9 mouse cellular contexts compared by ENCODE assay signal in the genomic region with DNA sequence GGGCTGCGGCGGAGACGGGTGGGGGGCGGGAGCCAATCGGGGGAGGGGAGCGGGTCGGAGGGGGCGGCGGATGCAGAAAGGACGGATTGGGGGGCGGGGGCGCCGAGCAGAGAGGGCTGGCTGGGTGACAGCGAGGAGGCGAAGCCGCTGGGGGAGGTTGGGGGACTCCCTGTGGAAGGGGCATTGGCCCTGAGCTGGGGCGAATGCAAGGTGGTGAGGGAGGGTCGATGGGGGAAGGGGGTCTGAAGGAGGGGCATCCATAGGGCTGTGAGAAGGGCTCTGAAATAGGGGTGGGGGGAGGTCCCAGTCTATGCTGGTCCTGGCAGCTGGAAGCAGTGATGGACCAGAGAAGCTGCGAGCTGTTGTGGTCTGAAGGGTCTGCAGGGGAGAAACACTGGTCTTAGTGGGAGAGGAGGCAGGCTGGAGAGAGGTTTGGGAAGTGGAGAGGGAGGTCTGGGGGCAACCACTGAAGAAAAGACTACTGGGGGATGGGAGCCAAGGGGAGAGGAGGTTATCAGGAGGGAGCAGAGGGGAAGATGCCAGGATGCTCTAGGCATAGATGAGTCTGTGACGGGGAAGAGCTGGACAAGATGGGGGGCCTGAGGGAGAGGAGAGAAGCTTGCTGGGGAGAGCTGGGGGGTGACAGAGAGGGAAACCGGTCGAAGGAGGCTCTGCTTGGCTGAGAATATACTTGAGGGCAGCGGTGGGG. TPM values are rescaled to one million over a fixed set of nuclear protein-coding genes. Genes with fewer than 3 reads are reported as not detected.
DNase-seq lines count a peak whose midpoint lies in the region; ATAC-seq and TF ChIP-seq lines count a peak whose summit lies in the region.
"Had no signal": no experiment of that assay in that cellular context is flagged by ENCODE, and none has a peak within 500 bp of the region (broad histone marks: within the 10 kb centered on the region; RNA-seq: fewer than 3 reads in every experiment).

No protein-coding gene starts in this region.

- H3K4me2 ChIP-seq in liver, embryonic 13.5 days = peak overlapping the region; percentile 74; the same call in 1 of the 2 replicates
- peak overlapping the region; percentile 71 for H3K4me2 ChIP-seq in hindbrain, embryonic 14.5 days (replicated peaks)
- H3K4me2 ChIP-seq in midbrain, postnatal 0 days (ENCODE audit: low read depth, low read length, poor library complexity, severe bottlenecking) = peak overlapping the region; percentile 91

- peak; percentile 47 for DNase-seq in cerebellum, adult 2 months
- DNase-seq in cerebellum, postnatal 4 days (ENCODE audit: low spot score in 2 of 2) = no peak
- no peak for DNase-seq in liver, embryonic 13.5 days
- DNase-seq in liver (no peak), adipocyte (ENCODE audit: low spot score) (no peak)
- DNase-seq in hindbrain, embryonic 14.5 days (ENCODE audit: low spot score) = no peak
- DNase-seq in midbrain, postnatal 0 days (ENCODE audit: low spot score) = no peak
- DNase-seq in urinary bladder, postnatal 14 days (ENCODE audit: low spot score) = no peak

- WGBS in cerebellum, adult 2 months = 2% methylated on average over 18 of the region's 23 CpGs
- WGBS in liver, embryonic 13.5 days (ENCODE audit: insufficient replicate concordance) = 10% methylated on average over 23 of the region's 23 CpGs
- WGBS in hindbrain, embryonic 14.5 days = 1% methylated on average over 17 of the region's 23 CpGs
- WGBS in midbrain, postnatal 0 days = 2% methylated on average over 14 of the region's 23 CpGs

- H3K9me3 ChIP-seq in liver, embryonic 13.5 days (replicated peaks) = no peaks in the 10 kb centered on the region
- H3K9me3 ChIP-seq in hindbrain, embryonic 14.5 days (ENCODE audit: control insufficient read depth, low read length) = no peaks in the 10 kb centered on the region
- no peaks in the 10 kb centered on the region for H3K9me3 ChIP-seq in midbrain, postnatal 0 days (ENCODE audit: low read length)
- H3K9me3 ChIP-seq: megakaryocyte, embryonic 14.5 days had no signal

- H3K27me3 ChIP-seq in cerebellum, adult 2 months (ENCODE audit: control insufficient read depth, insufficient read depth, low read length) = no peaks in the 10 kb centered on the region
- peaks cover 71% of the 10 kb centered on the region for H3K27me3 ChIP-seq in liver, embryonic 13.5 days
- no peaks in the 10 kb centered on the region for H3K27me3 ChIP-seq in hindbrain, embryonic 14.5 days (ENCODE audit: control insufficient read depth, insufficient read depth, low read length)
- H3K27me3 ChIP-seq in midbrain, postnatal 0 days (ENCODE audit: insufficient read depth, low read length) = no peaks in the 10 kb centered on the region

- H3K9ac ChIP-seq in liver, embryonic 13.5 days = no peak overlapping the region
- H3K9ac ChIP-seq in hindbrain, embryonic 14.5 days = peak overlapping the region; percentile 80
- H3K9ac ChIP-seq in midbrain, postnatal 0 days (replicated peaks; ENCODE audit: low read length, poor library complexity, severe bottlenecking) = peak overlapping the region; percentile 88

- H3K4me1 ChIP-seq in cerebellum, adult 2 months (ENCODE audit: control insufficient read depth, insufficient read depth, low read length) = peaks cover 34% of the 10 kb centered on the region
- peaks cover 29% of the 10 kb centered on the region for H3K4me1 ChIP-seq in liver, embryonic 13.5 days (replicated peaks)
- peaks cover 76% of the 10 kb centered on the region for H3K4me1 ChIP-seq in hindbrain, embryonic 14.5 days (replicated peaks; ENCODE audit: control insufficient read depth, insufficient read depth, low read length)
- H3K4me1 ChIP-seq in midbrain, postnatal 0 days (ENCODE audit: insufficient read depth, low read length) = peaks cover 48% of the 10 kb centered on the region

- H3K27ac ChIP-seq in cerebellum, adult 2 months (ENCODE audit: insufficient read depth, low read length) = peak overlapping the region; percentile 6
- H3K27ac ChIP-seq in liver, embryonic 13.5 days = no peak overlapping the region
- peak overlapping the region; percentile 93 for H3K27ac ChIP-seq in hindbrain, embryonic 14.5 days
- peak overlapping the region; percentile 93 for H3K27ac ChIP-seq in midbrain, postnatal 0 days (ENCODE audit: low read depth, low read length)

- no peak for TF ChIP-seq POLR2A in cerebellum, adult 2 months (IDR thresholded peaks at IDR 0.05; ENCODE audit: borderline replicate concordance, insufficient read depth, low read length)

- H3K36me3 ChIP-seq in liver, embryonic 13.5 days = no peaks in the 10 kb centered on the region
- no peaks in the 10 kb centered on the region for H3K36me3 ChIP-seq in hindbrain, embryonic 14.5 days (replicated peaks; ENCODE audit: control insufficient read depth, insufficient read depth)
- 0 out of 2 replicates have a peak, but pooled peaks cover 1% of the 10 kb centered on the region for H3K36me3 ChIP-seq in midbrain, postnatal 0 days (ENCODE audit: insufficient read depth, low read length)

- ATAC-seq in liver, embryonic 13.5 days (ENCODE audit: low read depth) = no peak
- ATAC-seq in hindbrain, embryonic 14.5 days (ENCODE audit: low FRiP score) = no peak
- ATAC-seq in midbrain, postnatal 0 days (ENCODE audit: low FRiP score) = peak; percentile 36; the same call in 1 of the 2 replicates

- TF ChIP-seq CTCF in cerebellum, adult 2 months (IDR thresholded peaks at IDR 0.05; ENCODE audit: borderline replicate concordance, insufficient read depth, low read depth, low read length) = no peak
- no peak for TF ChIP-seq CTCF in midbrain, postnatal 0 days (IDR thresholded peaks at IDR 0.05)

- H3K4me3 ChIP-seq in cerebellum, adult 2 months (replicated peaks; ENCODE audit: insufficient read depth, low read depth, low read length) = peak overlapping the region; percentile 74
- no peak overlapping the region for H3K4me3 ChIP-seq in liver, embryonic 13.5 days (replicated peaks)
- H3K4me3 ChIP-seq in hindbrain, embryonic 14.5 days (replicated peaks; ENCODE audit: low read length) = peak overlapping the region; percentile 47
- H3K4me3 ChIP-seq in midbrain, postnatal 0 days (ENCODE audit: low read depth, low read length) = peak overlapping the region; percentile 61

RNA-seq across cellular contexts. Expression of a gene that starts 0.6 kb away (rescaled TPM):
- polyA plus RNA-seq in cerebellum, adult 2 months (2012; rRNA removed) = 420 and 504 TPM in 2 replicates
- 0.48 and 0.54 TPM in 2 replicates for polyA plus RNA-seq in liver, embryonic 13.5 days (2015; fragmentation: Nextera tagmentation; extraction: Ambion mirVana)
- polyA plus RNA-seq in hindbrain, embryonic 14.5 days (2014; fragmentation: Nextera tagmentation; extraction: Ambion mirVana) = 60.6 and 66.4 TPM in 2 replicates
- total RNA-seq in midbrain, postnatal 0 days (2014; rRNA removed) = 382 and 409 TPM in 2 replicates
- polyA plus RNA-seq in midbrain, postnatal 0 days (2015; fragmentation: Nextera tagmentation; extraction: Ambion mirVana) = 74.3 and 75.7 TPM in 2 replicates

RNA-seq across cellular contexts. Expression of a gene that starts 20.0 kb away (rescaled TPM):
- polyA plus RNA-seq in cerebellum, adult 2 months (2012; rRNA removed) = 78.5 and 90.1 TPM in 2 replicates
- 77.2 and 85.3 TPM in 2 replicates for polyA plus RNA-seq in liver, embryonic 13.5 days (2015; fragmentation: Nextera tagmentation; extraction: Ambion mirVana)
- polyA plus RNA-seq in hindbrain, embryonic 14.5 days (2014; fragmentation: Nextera tagmentation; extraction: Ambion mirVana) = 89.2 and 111 TPM in 2 replicates
- total RNA-seq in midbrain, postnatal 0 days (2014; rRNA removed) = 250 and 291 TPM in 2 replicates
- polyA plus RNA-seq in midbrain, postnatal 0 days (2015; fragmentation: Nextera tagmentation; extraction: Ambion mirVana) = 232 and 264 TPM in 2 replicates

RNA-seq across cellular contexts. Expression of a gene that starts 34.9 kb away (rescaled TPM):
- polyA plus RNA-seq in cerebellum, adult 2 months (2012; rRNA removed) = 90.1 and 101 TPM in 2 replicates
- 2.7 and 2.9 TPM in 2 replicates for polyA plus RNA-seq in liver, embryonic 13.5 days (2015; fragmentation: Nextera tagmentation; extraction: Ambion mirVana)
- polyA plus RNA-seq in hindbrain, embryonic 14.5 days (2014; fragmentation: Nextera tagmentation; extraction: Ambion mirVana) = 6.2 and 6.8 TPM in 2 replicates
- total RNA-seq in midbrain, postnatal 0 days (2014; rRNA removed) = 16.4 and 25.8 TPM in 2 replicates
- 11.7 and 13.2 TPM in 2 replicates for polyA plus RNA-seq in midbrain, postnatal 0 days (2015; fragmentation: Nextera tagmentation; extraction: Ambion mirVana)

RNA-seq across cellular contexts. Expression of a gene that starts 55.6 kb away (rescaled TPM):
- polyA plus RNA-seq in cerebellum, adult 2 months (2012; rRNA removed) = 175 and 196 TPM in 2 replicates
- polyA plus RNA-seq in liver, embryonic 13.5 days (2015; fragmentation: Nextera tagmentation; extraction: Ambion mirVana) = 68.4 and 92.3 TPM in 2 replicates
- 103 and 112 TPM in 2 replicates for polyA plus RNA-seq in hindbrain, embryonic 14.5 days (2014; fragmentation: Nextera tagmentation; extraction: Ambion mirVana)
- total RNA-seq in midbrain, postnatal 0 days (2014; rRNA removed) = 70.5 and 92.2 TPM in 2 replicates
- 90.2 and 95.5 TPM in 2 replicates for polyA plus RNA-seq in midbrain, postnatal 0 days (2015; fragmentation: Nextera tagmentation; extraction: Ambion mirVana)

Comparison
In these comparisons a context has a peak if more than half of its experiments do, and no peak if none do; other contexts are left out.
1. DNase-seq: peak in cerebellum, adult 2 months (2 of 2); none in cerebellum, postnatal 4 days (0 of 2), liver, embryonic 13.5 days (single experiment), liver (single experiment), hindbrain, embryonic 14.5 days (single experiment), midbrain, postnatal 0 days (single experiment), urinary bladder, postnatal 14 days (single experiment) and adipocyte (single experiment).
2. RNA of a gene that starts 0.6 kb away (polyA plus RNA-seq): 420 to 504 TPM in cerebellum, adult 2 months, 74.3 to 75.7 TPM in midbrain, postnatal 0 days and 60.6 to 66.4 TPM in hindbrain, embryonic 14.5 days; 0.48 to 0.54 TPM in liver, embryonic 13.5 days; every median in the first group is over 10 times any median in the second.
3. Peak in every context shown above with its lines, with median percentiles within 50 percentile points of each other: H3K4me2 ChIP-seq.